Mouse (Mus musculus): ENCODE measurements around the gene Foxj3.
"Not testable (repeated sequence)": the region's sequence is repeated elsewhere in the genome, so short reads cannot be mapped to it uniquely, and the experiment has no call there.

Gene Foxj3

DNA sequence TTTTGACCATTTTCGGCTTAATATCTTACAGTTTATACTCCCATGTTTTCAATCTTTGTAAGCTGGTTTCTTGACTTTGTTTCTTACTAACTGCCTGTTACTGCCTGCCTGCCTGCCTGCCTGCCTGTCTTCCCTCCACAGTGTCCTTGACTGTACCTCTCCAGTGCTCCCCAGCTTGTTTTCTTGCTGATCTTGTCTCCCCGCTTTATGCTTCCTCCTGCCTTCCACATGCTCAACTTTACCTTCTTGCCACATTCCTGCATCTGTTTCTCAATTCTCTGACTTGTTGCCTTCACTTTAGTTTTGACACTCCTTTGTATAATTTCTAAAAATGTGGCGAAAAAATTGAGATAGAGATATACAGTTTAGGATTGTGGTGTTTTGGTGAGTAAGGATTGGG lies 35.9 kb downstream of the Foxj3 start:
- DNase-seq (ENCODE audit: low read depth) = peak; percentile 23

DNA sequence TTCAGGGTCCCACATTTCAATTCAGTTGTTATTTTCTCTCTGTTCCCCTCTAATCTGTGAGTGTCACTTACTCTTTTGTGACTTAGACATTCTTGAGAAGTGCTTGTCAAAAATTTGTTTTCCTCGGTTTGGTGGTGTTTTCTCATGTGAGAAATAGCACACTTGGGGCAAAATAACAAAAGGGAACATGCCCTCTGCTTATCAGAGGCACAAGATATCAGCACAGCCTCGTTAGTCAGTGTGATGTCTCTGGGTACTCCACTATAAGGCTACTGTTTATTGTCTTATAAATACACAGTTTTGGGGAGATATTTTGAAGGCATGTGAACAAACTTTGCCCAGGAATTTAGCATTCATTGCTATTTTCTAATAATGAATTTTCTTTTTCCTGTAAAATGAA lies 37.7 kb downstream of the Foxj3 start:
- no peak for DNase-seq (ENCODE audit: low read depth)

DNA sequence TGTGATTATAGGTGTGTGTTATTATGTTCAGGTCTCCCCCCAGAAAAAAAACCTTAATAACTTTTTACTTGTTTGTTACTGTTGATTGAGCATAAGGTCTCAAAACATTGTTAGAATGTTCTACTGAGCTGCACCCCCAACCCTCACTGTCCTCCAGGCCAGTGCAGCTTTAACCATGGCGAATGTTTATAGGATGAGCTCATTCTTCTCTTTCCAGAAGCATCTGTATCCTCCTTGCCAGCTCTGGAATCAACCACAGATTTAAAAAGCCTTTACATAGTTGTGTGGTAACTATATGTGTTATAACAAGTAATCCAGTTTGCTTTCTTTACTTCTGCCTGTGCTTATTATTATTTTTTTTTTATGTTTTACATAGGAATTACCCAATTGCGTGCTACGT lies 38.7 kb downstream of the Foxj3 start:
- DNase-seq (ENCODE audit: low read depth) = no peak

DNA sequence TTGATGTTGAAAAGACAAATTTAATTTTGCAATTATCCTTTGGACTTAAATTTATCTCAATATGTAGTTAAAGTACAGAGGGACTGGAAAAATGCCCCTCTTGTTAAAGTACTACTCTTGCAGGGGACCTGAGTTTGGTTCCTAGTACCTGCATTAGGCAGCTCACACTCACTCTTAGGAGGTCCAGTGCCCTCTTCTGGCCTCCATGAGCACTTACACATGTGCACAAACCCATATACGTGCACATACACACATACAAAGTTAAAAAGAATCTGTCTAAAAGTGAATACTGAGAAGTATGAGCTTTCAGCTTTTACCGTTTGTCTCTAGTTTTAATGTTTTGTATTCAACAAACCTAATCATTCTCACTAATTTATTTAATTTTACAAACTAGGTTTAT lies 51.2 kb downstream of the Foxj3 start:
- peak; percentile 17 for DNase-seq (ENCODE audit: low read depth)

DNA sequence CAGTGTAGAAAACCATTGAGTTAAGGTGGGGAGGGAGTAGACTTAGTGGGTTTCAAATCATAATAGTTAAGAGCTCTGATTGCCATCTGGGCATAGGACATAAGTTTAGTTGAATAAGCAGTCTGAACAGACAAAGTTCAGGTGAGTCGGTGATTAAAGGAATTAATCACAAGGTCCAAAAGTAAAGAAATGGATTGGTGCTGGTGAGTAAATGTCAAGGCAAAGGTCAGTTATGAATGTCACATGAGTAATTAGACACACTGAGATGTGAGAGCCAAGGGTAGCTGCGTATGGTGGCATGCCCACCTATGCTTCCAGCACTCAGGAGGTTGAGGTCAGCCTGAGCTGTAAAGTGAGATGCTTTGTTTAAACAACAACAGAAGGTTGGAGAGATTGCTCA lies 52.6 kb downstream of the Foxj3 start:
- no peak for DNase-seq (ENCODE audit: low read depth)

DNA sequence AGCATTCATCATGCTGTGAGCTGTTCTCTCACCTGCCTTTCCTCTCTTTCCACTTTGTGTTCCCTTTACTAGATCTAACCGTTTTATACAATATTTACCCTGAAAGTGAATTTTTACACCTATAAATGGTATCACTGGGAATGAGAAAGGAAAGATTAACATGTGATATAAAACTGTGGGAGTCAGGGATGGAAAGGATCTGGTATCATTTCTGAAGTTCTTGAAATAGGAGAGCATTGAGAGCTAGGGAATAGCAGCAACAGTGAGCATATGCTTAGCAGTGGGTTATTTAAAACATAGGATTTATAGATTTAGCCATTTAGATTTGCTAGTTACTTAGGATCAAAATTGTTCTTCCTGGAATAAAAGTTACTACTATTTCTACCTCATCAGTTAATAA lies 53.2 kb downstream of the Foxj3 start:
- no peak for DNase-seq (ENCODE audit: low read depth)

DNA sequence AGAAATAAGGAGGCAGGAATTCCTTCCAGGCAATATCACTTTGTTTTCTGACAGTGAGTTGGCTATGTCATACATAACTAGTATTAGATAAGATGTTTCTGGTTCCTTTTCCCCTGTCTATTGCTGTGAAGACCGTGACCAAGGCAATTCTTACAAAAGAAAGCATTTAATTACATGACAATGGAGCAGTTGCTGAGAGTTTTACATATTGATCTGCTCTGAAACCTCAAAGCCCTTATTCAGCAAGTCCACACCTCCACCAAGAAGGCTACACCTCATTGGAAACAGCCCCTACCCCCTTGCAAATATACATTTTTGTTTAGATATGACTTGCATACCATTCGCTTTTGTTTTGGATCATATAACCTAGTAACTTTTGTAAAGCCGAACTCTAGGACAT lies 55.7 kb downstream of the Foxj3 start:
- no peak for DNase-seq (ENCODE audit: low read depth)

DNA sequence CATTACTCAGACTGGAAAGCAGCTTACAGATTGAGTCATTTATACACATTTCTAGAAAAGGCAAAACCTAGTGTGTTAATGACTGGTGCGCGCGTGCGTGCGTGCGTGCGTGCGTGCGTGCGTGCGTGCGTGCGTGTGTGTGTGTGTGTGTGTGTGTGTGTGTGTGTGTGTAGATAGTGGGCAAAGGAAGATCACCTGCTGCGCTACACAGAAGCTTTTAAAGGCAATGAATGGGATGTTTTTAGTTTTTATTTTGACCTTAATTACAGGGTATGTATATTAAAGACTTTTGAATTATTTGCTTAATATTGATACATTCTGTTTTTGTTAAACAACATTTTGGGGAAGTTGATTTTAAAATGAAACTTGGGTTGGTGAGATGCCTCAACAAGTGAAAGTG lies 57.5 kb downstream of the Foxj3 start:
- DNase-seq (ENCODE audit: low read depth) = no peak

DNA sequence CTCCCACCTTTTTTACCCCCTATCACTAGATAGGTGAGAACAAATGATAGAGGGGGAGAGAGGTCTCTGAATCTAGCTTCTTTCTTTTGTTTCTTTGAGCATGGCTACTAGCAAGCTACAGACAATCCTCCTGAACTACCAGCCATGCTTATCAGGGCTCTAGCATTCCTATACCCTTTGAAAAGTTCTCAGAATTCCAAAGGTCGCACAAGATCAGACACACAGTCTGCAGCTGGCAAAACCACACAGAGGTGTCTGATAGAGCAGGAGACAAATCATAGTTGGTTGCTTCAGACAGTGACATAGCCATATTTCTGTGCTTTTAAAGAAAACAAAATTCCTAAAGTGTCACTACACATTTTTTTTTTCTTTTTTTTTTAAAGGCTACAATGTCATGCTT lies 62.8 kb downstream of the Foxj3 start:
- DNase-seq (ENCODE audit: low read depth) = no peak

DNA sequence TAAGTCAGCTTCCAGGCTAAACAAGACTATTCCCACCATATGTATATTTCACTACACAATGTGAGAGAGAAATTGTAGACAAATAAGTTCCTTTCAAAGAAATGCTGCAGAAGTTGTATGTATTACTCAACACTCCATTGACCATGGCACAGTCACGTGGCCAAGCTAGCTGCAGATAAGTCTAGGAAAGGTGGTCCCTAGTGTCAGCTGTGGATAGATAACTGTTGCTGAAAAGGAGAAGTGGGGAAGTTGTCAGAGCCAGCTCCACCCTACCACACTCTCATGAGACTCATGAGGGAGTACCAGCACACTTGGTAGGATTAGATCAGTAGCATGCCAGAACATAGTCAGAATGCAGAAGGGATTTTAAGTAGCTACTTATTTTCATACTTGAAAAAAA lies 72.7 kb downstream of the Foxj3 start:
- peak; percentile 90 for DNase-seq (ENCODE audit: low read depth)

DNA sequence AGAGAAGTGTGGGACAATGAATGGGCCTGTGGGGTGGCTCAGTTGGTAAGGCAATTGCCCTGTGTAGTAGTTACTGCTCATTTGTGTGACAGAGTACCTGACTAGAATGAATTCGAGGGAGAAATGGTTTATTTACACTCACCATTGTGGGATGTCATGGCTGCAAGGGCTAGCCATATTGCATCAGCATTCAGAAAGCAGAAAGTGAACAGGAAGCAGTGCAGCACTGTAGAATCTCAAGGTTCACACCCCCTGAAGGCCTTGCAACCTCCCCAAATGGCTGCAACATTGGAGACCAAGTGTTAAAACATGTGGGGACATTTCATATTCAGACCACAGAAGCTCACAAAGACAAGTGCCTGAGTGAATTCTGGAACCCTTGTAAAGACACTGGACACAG lies 77.3 kb downstream of the Foxj3 start:
- DNase-seq (ENCODE audit: low read depth) = peak; percentile 63

DNA sequence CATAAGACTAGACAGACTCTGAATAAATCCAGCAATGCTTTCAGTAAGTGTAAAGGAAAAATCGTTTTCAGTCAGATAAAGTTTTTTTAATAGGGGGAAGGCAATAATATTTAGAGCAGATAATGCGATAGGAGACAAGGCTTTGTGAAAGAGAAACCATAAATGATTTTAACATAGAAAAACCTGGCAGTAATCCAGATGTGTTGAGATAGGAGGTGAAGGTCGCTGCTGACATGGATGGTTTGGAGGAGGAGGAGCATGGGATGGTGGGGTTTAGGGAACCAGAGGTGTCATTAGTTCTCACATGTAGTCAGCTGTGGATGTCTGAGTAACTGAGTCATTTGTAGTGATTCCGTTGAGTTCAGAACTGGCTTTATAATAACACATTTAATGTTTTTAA lies 77.9 kb downstream of the Foxj3 start:
- peak; percentile 26 for DNase-seq (ENCODE audit: low read depth)

DNA sequence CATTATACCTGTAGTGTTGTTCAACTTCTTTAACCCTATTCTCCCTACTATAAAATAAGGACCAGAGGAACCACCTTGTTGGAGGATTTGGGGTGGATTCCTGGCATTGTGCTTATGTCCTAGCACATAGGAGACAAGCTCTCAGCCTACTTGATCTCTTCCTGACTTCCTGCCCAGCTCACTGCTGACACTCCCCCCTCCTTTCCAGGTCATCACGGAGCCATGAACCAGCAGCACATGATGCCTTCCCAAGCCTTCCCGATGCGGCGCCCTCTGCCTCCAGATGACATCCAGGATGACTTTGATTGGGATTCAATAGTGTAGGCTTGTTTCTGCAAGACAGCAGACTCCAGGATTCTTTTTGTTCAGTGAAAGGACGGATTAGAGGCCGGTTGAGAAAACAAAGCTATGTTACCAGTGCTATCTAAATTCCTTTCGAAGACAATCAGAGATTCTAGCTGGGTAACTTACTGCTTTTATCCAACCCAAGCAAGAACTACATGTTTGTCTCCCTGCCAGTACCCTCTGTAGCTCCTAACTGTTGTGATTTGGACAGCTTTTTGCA lies 89.4 kb downstream of the Foxj3 start:
- DNase-seq (ENCODE audit: low read depth) = no peak

DNA sequence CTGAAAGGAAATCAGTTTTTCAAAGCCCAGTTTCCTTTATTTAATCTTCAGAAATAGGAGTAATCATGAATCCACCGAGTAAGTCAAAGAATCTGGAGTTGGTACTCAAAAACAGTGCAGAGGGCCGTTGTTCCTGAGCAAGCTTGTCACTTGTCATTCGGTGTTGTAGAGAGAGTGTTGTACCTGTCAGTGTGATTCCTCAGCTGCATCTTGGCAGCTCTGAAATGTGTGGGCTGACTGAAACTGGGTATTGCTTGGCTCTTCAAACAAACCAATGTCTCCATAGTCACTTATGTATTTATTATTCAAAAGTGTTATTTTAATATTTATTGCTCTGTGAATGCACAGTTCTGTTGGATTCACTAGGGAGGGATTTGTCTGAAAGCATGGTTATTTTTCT lies 90.1 kb downstream of the Foxj3 start:
- no peak for DNase-seq (ENCODE audit: low read depth)

DNA sequence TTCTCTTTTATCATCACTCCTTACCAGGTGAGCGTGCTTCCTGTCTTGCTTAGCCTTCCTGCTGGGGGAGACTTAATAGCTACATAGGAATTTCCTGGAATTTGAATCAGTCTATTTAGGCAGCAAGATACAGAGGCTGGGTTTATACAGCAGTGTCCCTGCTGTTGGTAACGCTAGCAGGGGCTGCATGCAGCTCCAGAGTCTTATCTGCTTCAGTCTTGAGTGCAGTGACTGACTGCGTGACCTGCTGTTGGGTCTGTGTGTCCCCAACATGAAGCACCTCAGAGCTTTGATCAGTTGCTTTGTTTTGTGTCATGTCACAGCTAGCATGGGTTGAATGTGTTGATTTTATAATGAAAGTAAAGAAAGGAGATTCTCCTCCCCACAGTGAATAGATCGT lies 90.5 kb downstream of the Foxj3 start:
- DNase-seq (ENCODE audit: low read depth) = no peak

DNA sequence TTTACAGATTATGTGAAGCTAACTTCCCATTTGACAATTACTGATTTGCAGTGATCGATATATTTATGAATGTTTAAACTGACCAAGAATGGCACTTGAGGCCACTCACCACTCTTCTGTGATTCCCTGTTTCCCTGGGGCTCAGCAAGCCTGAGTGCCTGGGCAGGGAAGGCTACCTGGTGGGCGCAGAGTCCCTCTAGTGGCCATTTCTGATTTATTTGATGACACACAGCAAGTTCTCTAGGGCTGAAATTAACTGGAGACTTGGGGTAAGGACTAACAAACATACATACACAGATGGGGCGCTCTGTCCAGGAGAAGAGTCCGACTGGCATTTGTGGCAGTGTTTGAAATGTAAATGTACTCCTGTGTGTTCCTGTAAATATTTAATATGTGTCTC lies 91.6 kb downstream of the Foxj3 start:
- DNase-seq (ENCODE audit: low read depth) = not testable (repeated sequence)

DNA sequence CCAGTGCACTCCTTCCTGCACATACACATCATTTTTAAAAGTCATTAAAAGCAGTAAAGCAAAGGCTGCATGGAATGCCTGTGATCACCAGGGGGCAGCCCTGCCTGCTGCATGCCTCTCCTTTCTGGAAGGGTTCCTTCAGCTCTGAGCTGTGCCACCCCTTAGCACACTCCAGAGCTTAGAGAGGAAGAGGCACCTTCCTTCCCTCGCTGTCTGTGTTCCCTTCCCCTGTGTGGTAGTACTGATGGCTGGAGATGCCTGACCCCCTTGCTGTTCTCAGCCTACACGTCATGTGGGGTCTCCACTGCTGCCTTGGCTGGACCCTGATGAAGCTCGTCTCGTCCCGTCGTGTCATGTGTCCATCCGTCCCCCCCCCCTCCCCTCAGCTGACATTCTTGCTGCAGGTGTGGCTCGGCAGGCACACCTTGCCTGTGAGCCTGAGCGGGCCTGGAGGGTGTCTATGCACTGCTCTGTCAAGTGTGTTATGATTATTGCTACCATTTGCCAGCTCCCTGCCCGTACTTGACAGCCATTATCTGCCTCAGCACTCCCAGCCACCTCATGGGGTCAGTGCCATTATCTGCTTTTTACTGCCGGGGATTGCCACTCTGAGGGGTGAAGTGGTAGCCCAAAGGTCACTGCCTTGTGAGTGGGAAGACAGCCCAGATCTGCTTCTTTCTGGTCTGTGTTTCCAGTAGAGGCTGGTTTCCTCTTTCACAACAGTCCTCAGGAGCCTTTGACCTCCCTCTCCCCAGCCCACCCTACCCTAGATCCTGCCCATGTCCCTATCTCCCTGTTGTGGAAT lies 94.5 kb downstream of the Foxj3 start:
- DNase-seq (ENCODE audit: low read depth) = peak; percentile 46

DNA sequence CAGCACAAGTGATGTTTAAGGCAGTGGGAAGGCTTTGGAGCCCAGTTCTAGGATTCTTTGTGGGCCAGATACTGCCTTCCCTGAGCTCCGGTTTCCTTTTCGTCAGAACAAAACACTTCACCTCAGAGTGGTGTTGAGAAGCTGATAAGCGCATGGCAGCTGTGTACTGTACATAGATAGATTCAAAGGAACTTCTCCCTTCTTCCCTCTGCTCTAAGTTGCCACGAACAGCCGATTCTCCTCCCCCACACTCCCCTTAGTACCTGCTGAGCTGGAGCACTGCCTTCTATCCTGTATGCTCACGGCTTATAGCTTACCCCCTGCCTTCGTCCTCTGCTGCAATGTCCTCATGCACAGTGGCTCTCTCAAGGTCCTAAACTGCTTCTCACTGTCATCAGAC lies 95.9 kb downstream of the Foxj3 start:
- no peak for DNase-seq (ENCODE audit: low read depth)

DNA sequence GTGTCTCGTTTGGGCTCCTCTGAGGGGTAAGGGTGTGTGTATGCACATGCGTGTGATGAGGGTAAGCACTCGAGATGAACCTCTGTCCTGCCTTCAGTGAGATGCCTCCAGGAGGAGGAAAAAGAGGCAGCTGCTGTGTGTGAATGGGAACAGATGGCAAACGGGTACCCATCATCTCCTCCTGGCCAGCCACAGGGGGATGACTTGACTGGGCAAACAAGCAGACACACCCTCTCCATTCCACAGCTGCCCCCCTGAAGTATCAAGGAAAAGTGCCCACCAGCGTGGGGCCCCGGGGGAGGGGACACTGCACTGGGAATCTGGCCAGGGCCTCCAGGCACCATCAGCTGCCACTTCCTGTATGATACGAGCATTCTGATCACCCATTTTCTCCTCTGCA lies 96.5 kb downstream of the Foxj3 start:
- DNase-seq (ENCODE audit: low read depth) = no peak

DNA sequence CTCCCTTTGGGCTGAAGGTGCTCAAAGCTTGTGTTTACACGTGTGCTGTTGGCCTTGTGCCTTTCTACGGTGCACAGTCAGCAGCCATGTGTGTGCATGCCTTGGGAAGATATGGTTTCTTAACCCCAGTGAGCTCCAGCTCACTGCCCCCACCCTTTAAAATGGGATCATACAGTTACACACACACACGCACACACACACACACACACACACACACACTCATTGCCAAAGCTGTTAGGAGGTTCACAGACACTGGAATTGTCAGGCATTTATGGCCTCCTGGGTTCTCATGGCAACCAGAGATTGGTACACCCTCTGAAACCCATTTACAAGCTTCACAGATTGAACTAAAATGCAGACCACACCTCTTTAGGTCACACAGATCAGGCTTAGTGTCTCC lies 97.1 kb downstream of the Foxj3 start:
- no peak for DNase-seq (ENCODE audit: low read depth)

DNA sequence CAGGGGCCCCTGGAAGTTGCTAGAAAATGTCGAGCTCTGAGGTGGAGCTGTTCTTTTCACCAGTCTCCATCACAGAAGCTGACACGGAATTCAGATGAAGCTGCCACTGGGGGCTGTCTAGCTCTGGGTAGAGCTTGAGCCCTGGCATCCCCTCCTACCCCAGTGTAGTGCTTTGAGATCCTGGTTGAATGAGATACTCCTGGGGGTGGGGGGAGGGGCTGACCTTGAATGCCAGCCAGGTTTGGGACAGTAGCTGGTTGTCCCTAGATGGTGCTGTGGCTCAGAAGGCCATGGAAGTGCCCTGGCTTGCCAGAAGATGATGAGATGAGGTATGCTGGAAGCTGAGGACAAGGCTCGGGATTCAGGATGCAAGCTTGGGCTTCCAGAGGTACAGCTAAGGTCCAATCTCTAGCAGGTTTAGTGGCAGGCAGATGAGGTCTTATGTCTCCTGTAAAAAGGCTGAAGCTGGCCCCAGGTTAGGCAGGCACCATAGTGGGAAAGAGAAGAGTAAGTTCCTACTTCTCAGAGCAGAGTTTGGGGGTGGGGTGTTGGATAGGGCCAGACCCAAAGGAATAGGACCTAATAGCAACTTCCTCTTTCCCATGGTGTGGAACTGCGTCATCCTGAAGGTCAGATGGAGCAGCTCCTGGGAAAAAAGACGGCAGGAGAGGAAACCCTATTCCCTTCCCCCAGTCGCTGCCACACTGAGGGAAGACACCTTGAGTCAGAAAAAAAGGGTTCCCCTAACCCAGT lies 98.3 kb downstream of the Foxj3 start:
- no peak for DNase-seq (ENCODE audit: low read depth)

DNA sequence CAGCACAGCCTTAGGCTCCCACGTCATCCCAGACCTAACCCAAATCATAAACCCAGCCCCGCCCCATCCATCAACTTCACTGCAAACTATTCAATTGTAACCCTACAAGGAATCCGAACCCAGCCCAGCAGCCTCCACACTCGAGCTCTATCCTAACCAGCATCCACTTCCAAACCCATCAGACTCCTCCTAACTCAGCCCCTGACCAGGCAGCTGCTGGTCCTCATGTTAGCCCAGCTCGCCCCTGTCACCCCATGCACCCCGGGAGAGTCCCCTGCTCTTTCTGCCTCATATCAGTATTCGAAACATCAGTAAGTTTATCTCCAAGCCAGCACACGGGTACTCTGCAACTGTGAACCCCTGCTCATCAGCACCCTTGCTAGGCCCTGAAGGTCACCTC lies 98.9 kb downstream of the Foxj3 start:
- no peak for DNase-seq (ENCODE audit: low read depth)

DNA sequence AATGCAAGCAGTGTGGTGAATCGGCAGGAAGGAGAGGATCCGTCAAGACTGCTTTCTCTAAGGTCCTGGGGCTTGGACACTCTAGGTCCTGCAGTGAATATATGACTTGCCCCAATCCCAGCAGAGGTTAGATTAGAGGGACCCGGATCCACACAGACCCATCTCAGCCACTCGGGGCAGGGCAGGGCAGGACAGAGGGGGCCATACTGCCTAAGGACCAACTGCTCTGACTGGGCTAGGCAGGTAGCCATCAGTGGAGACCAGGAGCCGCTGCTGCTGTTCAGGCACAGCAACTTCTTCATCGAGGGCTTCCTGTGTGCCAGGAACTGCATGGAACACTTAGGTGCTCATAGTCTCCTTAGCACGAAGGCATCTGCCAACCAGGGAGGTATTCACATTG lies 99.9 kb downstream of the Foxj3 start:
- DNase-seq (ENCODE audit: low read depth) = no peak

Data from 416B (cell line).